Mouse (Mus musculus) cerebellum, adult 2 months (tissue): ENCODE measurements around the gene Apold1. TPM values are rescaled to one million over a fixed set of nuclear protein-coding genes. Genes with fewer than 3 reads are reported as not detected.

Experiments used
- DNase-seq, 2 experiments: peaks; one replicate each; pipeline ENCODE4 v3.0.0; 2021
- H3K27ac ChIP-seq: fragments of 200-500 bp; 2 replicates; pipeline ENCODE4 v1.5.1; 2012; ENCODE audit warnings: low read length, control low read depth, inconsistent platforms; ENCODE audit not compliant: insufficient read depth
- H3K27me3 ChIP-seq: fragments of 200-500 bp; 2 replicates; pipeline ENCODE4 v1.6.1; 2012; ENCODE audit warnings: inconsistent platforms, mild to moderate bottlenecking, low read length, moderate library complexity; ENCODE audit not compliant: control insufficient read depth, insufficient read depth
- H3K4me1 ChIP-seq: fragments of 200-500 bp; 2 replicates; pipeline ENCODE4 v1.6.1; 2011; ENCODE audit warnings: low read length; ENCODE audit not compliant: control insufficient read depth, insufficient read depth
- H3K4me3 ChIP-seq: fragments of 200-500 bp; replicated peaks from 2 replicates; pipeline ENCODE3; 2011; ENCODE audit warnings: mild to moderate bottlenecking, low read depth, low read length, control low read depth; ENCODE audit not compliant: insufficient read depth
- CTCF ChIP-seq: fragments of 200-500 bp; IDR thresholded peaks from 2 replicates; pipeline ENCODE4 v1.5.1; 2011; ENCODE audit warnings: low read depth, mild to moderate bottlenecking, control low read depth, low read length, moderate library complexity, borderline replicate concordance; ENCODE audit not compliant: insufficient read depth
- POLR2A ChIP-seq: fragments of 200-500 bp; IDR thresholded peaks from 2 replicates; pipeline ENCODE4 v1.6.1; 2011; ENCODE audit warnings: low read length, control low read depth, borderline replicate concordance; ENCODE audit not compliant: insufficient read depth
- WGBS: fragments of 180-500 bp; shearing (Covaris S2); methylation state at CpG from one replicate; pipeline ENCODE4 v1.1.7; 2018; 5-methylcytosine and 5-hydroxymethylcytosine counted together
- polyA plus RNA-seq: library from polyadenylated mRNA; depleted of rRNA; stranded (reverse); fragments of >200 nt; gene quantifications from 2 replicates; pipeline ENCODE4 v1.2.3, GENCODE M21; 2012

The Apold1 gene
- polyA plus RNA-seq, 1 experiment, result 1.5 TPM

DNA sequence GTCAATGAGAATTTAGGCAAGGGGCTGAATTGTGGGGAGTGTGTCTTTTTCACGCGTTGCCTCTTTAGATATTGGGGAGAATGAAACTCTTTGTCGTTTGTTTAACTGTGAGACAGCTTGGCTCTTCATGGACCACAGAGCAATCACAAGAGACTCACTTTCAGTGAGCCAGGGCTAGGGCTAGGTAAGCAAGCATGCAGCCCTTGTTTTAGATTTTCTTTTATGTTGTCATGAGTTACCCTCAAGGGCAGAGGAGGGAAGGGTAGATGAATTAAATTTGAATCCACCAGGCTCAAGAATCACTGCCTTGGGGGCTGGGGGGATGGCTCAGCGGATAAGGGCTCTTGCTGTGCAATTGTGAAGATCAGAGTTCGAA is 19.0 kb upstream of the Apold1 start:
- TF ChIP-seq CTCF, result no peak
- TF ChIP-seq POLR2A, result no peak
- DNase-seq, result no peak
- Histone ChIP-seq H3K4me1 (no peaks in the 10 kb centered on the region), H3K27me3 (no peaks in the 10 kb centered on the region), H3K4me3 (no peak overlapping the region), H3K27ac (no peak overlapping the region)
- 51% methylated on average over 5 of the region's 5 CpGs for WGBS

- 79% methylated on average over 2 of the region's 2 CpGs for WGBS
- H3K4me1 ChIP-seq, result no peaks in the 10 kb centered on the region
- H3K4me3 ChIP-seq, result no peak overlapping the region
- no peaks in the 10 kb centered on the region for H3K27me3 ChIP-seq
- H3K27ac ChIP-seq, result no peak overlapping the region
- DNase-seq, result no peak
- TF ChIP-seq CTCF (no peak), POLR2A (no peak)
Observed at GRCm38 (mm10) chr6:134963910-134964309, 17.6 kb upstream of the Apold1 start.

GRCm38 (mm10) chr6:134966681-134967080 is 14.8 kb upstream of the Apold1 start:
- no peaks in the 10 kb centered on the region for H3K4me1 ChIP-seq
- no peak overlapping the region for H3K4me3 ChIP-seq
- DNase-seq, result no peak
- H3K27ac ChIP-seq, result no peak overlapping the region
- 81% methylated on average over 5 of the region's 5 CpGs for WGBS
- TF ChIP-seq POLR2A, result no peak
- no peak for TF ChIP-seq CTCF
- no peaks in the 10 kb centered on the region for H3K27me3 ChIP-seq

- Histone ChIP-seq H3K4me3 (no peak overlapping the region), H3K4me1 (no peaks in the 10 kb centered on the region), H3K27ac (no peak overlapping the region), H3K27me3 (no peaks in the 10 kb centered on the region)
- DNase-seq, result no peak
- 67% methylated on average over 1 of the region's 1 CpGs for WGBS
- no peak for TF ChIP-seq CTCF
- TF ChIP-seq POLR2A, result no peak
Observed at GRCm38 (mm10) chr6:134968326-134968725, 13.2 kb upstream of the Apold1 start.

- no peaks in the 10 kb centered on the region for H3K4me1 ChIP-seq
- no peaks in the 10 kb centered on the region for H3K27me3 ChIP-seq
- TF ChIP-seq POLR2A, result no peak
- no peak for TF ChIP-seq CTCF
- DNase-seq, result no peak
- WGBS, result 95% methylated on average over 2 of the region's 2 CpGs
- H3K4me3 ChIP-seq, result no peak overlapping the region
- H3K27ac ChIP-seq, result no peak overlapping the region
Observed at GRCm38 (mm10) chr6:134969498-134969897, 12.0 kb upstream of the Apold1 start.

DNA sequence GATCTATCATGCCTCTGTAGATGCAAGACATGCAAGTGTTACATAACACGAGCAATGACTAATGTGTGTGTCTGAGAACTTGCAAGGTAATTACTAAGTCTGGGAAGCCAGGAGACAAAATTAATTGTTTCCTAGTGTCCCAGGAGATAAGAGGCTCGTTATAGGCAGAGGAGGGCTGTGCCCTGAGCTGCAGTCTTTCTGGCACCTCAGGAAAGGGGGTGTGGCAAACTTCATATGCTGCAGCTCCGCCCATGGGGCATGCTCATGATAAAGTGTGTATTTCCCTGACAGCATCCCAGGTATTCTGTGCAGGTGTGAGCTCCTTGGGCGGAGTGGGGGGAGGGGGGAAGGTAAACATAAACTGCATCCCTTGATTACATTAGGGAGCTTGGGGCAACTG is 9.4 kb upstream of the Apold1 start:
- no peak overlapping the region for H3K27ac ChIP-seq
- H3K4me1 ChIP-seq, result no peaks in the 10 kb centered on the region
- TF ChIP-seq POLR2A (no peak), CTCF (no peak)
- WGBS, result 66% methylated on average over 4 of the region's 4 CpGs
- no peak overlapping the region for H3K4me3 ChIP-seq
- no peaks in the 10 kb centered on the region for H3K27me3 ChIP-seq
- no peak for DNase-seq

GRCm38 (mm10) chr6:134976628-134977027 is 4.9 kb upstream of the Apold1 start:
- H3K27ac ChIP-seq, result no peak overlapping the region
- H3K4me1 ChIP-seq, result no peaks in the 10 kb centered on the region
- no peak for TF ChIP-seq CTCF
- no peak for TF ChIP-seq POLR2A
- no peak for DNase-seq
- no peak overlapping the region for H3K4me3 ChIP-seq
- H3K27me3 ChIP-seq, result no peaks in the 10 kb centered on the region
- 29% methylated on average over 6 of the region's 6 CpGs for WGBS

- peak overlapping the region; percentile 72 for H3K4me3 ChIP-seq
- H3K4me1 ChIP-seq, result no peaks in the 10 kb centered on the region
- H3K27ac ChIP-seq, result peak overlapping the region; percentile 82
- 3% methylated on average over 62 of the region's 62 CpGs for WGBS
- H3K27me3 ChIP-seq, result no peaks in the 10 kb centered on the region
- DNase-seq, result peak; percentile 92
- TF ChIP-seq POLR2A (peak; percentile 70), CTCF (peak; percentile 52)
Observed at GRCm38 (mm10) chr6:134983529-134984370, 2.2 kb downstream of the Apold1 start.
